Mouse (Mus musculus): ENCODE data around the gene Gm20388.
"Not testable (repeated sequence)": the region's sequence is repeated elsewhere in the genome, so short reads cannot be mapped to it uniquely, and the experiment has no call there.

Gm20388 gene

DNA sequence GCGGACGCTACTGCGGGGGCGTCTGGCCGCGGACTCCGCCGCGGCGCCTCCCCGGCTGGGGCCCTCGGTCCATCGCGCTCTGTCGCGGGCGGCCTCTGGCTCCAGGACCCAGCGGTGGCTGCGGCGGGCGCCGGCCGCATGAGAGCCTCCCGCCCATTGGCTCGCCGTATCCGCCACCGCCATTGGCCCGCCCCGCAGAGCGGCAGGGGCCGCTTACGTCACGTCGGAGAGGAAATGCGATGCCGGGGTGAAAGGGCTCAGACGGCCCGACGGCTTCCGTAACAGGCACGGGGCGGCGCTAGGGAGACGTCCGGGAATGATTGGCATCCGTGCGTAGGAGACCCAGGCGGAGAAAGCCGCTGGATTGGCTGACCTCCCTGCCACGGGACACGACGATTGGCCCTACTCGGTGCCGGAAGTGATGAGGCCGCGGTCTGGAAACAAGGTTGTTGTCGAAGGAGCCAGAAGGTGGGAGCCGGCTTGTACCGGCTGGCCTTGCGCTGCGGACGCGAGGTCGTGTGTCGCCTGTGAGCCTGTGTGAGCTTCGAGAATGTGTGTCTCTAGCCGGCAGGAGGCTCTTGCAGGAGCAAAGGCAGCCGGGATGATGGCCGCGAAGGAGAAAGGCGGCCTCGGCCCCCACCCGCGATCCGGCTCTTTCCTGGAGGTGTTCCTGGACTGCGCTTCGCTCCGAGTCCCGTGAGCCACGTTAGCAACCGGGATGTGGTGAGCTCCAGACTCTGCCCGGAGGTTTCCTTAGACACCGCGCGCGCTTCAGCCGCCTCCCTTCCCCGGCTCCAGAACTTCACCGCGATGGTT is 3131.7 kb downstream of the Gm20388 start, which contains the start of gene Ankrd11:
TSS of gene Ankrd11 (minus strand) at position 120 of the 816 bp plus-strand sequence.
- peak; percentile 100 for DNase-seq

GRCm38 (mm10) chr8:123042974-123043625 is 3132.5 kb downstream of the Gm20388 start:
- DNase-seq: no peak

DNA sequence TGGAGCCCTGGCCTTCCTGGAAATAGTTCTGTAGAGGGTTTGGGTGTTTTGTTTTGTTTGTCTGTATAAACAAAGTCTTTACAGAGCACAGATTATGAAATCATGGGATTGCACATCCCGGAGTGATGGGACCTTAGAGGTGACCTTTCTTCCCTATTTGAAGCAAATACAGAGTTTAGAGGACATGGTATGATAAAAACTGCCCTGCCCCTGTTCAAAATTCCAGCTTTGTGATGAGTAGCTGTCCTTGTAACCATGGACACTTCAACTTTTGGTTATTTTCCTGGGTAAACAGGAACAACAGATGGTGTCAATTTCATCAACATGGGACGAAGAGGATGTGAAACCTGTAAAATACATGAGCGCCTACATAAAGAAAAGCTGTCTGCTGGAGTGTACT is 3133.3 kb downstream of the Gm20388 start:
- no peak for DNase-seq

GRCm38 (mm10) chr8:123044743-123045425 is 3134.2 kb downstream of the Gm20388 start:
- not testable (repeated sequence) for DNase-seq

DNA sequence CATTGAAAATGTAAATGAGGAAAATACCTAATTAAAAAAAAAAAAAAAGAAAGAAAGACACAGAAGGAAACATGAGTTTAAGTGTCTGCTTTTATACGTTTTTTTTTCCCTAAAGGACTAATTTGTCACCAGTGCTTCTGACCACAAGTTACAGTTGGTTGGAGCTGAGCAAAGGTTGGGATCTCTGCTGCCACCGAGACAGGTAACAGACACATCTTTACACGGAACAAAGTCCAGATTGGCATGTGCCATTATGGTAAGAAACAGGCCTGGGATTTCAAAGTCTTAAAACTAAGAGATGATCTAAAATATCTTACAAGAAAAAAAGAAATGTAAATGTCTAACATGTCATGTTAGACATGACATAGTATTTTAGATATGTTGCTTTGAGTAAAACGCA is 3136.1 kb downstream of the Gm20388 start:
- no peak for DNase-seq

GRCm38 (mm10) chr8:123047827-123048226 is 3137.2 kb downstream of the Gm20388 start:
- no peak for DNase-seq

DNA sequence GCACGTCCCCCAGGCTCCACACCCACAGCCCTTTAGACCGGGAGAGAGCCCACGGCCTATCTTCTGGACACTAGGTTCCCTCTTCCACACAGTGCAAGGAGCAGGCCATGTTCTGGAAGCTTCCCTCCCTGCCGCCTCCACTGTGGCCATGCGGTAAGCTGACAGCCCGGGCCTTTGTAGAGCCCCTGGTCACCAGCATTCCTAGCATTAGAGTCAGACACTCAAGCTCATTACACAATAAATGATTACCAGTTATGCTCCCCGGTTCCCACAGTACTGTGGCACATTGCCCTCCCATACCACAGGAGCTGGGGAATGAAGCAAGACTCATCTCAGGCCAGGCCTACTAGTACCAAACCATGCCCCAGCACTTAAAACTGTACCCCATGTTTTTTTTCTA is 3137.8 kb downstream of the Gm20388 start:
- no peak for DNase-seq

- DNase-seq: no peak
These were observed 3140.8 kb downstream of the Gm20388 start for GRCm38 (mm10) chr8:123051458-123051857.

- no peak for DNase-seq
These were observed 3152.1 kb downstream of the Gm20388 start, which contains the start of gene Spg7 for GRCm38 (mm10) chr8:123062721-123063120. Gene Spg7, plus strand, starts transcription at chr8:123062942.

GRCm38 (mm10) chr8:123064072-123064471 is 3153.4 kb downstream of the Gm20388 start:
- DNase-seq: no peak

DNA sequence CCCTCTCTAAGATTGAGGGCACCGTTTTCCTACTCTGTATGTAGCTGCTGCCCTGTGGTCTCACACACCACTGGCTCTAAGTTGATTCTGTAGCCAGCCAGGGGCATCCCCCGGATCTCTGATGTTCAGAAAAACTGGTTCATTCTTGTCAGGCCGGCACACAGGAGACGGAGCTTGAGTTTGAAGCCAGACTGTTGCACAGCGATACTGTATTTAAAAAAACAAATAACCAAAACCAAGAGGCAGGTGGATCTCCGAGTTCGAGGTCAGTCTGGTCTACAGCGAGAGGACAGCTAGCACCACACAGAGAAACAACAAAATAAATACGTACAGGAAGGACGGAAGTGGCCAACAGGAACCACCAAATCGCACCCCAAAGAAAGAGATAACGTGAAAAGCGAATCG is 3154.2 kb downstream of the Gm20388 start:
- peak in 1 of 2 experiments; percentile 39 for DNase-seq

DNA sequence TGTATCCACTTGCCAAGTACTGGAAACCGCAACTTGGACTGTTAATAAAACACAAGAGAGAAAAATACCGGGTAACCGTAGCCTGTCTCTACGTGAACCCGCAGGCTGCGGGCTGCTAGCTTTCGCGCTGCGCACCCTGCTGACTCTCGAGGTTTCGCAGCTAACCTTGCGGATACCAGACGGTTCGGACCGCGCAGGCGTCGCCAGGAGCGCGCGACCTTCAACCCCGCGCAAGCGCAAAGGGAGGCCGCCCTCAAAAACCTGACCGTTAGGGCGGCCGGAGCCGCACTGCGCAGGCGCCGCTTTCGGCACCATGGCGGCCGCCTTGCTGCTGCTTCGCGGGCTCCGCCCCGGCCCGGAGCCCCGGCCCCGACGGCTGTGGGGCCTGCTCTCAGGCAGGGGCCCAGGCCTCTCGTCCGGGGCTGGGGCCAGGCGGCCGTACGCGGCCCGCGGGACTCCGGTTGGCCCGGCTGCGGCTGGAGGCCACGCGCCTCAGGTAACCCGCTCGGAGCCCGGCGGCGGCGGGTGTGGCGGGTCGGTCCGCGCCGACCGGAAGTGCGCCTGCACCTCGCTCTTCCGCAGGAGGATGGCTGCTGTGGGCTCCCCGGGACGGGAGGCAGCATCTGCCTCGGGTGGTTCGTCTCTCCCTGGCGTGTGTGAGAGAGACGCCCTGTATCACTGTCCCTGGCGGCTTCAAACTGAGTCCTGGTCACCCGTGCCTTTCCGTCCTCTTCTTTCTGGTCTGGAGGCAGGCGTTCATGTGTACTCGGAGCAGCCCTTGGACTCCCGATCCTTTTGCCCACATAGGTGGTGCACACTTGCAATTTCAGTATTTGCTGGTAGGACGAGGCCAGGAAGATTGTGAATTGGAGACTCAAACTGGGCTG is 3154.8 kb downstream of the Gm20388 start:
- DNase-seq: peak; percentile 90 to 93

- DNase-seq: no peak
These were observed 3155.6 kb downstream of the Gm20388 start for GRCm38 (mm10) chr8:123066101-123066683.

GRCm38 (mm10) chr8:123071176-123071575 is 3160.5 kb downstream of the Gm20388 start:
- no peak for DNase-seq

DNA sequence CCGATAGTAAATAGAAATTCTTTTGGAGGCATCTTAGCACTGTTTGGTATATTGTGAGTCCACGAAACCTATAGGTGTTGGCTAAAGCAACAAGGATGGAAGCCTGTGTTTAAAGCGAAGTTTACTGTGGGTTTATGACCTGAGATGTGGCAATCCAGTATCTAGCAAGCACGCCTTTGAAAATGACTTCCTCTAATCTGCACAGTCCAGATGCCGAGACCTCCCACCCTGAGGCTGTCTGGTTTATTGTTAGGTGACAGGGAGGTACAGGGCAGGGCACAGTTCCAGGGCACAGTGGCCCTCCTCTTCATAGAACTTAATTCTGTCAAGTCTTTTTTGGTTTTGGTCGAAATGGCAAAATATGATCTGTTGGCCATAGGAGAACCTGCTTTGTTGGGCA is 3166.6 kb downstream of the Gm20388 start:
- no peak for DNase-seq

GRCm38 (mm10) chr8:123082993-123083392 is 3172.4 kb downstream of the Gm20388 start:
- no peak for DNase-seq

DNA sequence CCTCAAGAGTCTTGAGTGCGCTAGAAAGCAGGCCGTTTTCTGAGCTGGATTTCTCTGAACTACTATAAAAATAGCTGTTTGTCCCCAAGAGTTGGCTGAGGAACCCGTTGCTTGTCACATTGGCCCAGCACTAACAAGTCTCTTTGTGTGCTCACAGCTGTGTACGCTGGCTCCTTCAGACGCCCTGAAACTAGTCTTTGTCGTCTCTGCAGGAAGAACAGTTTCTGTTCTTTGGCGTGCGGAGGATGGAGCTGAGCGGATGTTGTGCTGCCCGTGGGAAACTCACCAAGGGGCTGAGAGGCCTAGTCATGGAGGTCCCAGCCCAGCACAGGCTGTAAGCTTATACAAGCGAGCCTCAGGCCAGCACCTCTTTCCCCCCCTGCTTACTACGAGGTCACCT is 3173.0 kb downstream of the Gm20388 start:
- no peak for DNase-seq

- DNase-seq: no peak
These were observed 3176.6 kb downstream of the Gm20388 start for GRCm38 (mm10) chr8:123087289-123087688.

GRCm38 (mm10) chr8:123097216-123097615 is 3186.6 kb downstream of the Gm20388 start:
- no peak for DNase-seq

DNA sequence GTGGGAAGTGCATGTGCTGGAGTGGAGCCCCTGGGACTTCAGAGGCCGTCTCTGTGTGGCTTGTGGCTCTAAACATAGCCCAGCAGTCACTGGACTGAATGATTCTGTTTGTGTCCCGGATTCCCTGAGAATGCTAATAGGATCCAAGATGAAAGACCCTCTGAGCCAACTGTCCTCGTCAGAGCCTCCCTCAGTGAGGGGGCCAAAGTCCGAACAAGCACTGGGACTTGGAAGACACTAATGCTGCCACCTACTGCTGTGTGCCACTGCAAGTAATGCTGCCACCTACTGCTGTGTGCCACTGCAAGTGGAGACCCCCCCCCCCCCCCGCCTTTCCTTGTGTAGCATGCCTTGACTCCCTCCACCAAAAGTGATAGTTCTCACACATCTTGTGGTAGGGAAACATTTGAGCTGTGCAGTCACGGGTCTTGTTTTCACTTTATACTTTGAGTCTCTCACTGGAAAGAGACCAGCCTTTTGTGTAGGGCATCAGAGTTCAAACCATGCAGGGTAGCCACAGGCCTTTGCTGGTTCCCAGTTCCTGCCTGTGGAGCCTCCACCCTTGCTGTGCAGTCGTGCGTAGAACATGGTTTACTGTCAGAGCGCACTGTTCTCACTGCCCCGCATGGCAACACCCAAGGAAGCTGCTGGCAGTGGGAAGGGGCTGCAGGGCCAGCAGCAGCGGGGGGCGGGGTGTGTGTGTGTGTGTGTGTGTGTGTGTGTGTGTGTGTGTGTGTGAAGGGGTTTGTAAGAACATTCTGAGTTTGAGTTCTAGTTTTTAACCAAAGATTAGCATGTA is 3187.3 kb downstream of the Gm20388 start:
- peak; percentile 32 to 50 for DNase-seq

DNA sequence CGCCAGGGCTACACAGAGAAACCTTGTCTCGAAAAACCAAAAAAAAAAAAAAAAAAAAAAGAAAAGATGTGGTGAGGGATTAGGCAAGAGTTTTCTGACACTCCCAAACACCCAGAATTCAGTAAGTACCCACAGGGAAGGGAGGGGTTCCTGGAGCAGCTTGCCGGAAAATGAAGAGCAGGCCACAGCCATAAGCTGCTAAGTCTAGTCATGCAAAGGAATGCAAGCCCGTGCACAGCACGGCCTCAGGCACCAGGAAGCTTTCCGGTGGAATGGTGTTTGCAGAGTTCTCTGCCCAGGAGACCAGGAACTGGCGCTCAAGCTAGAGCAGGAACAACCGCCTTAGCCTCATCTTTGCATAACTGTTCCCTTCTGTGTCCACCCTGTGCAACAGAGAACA is 3189.6 kb downstream of the Gm20388 start:
- DNase-seq: no peak
